Mouse (Mus musculus) left cerebral cortex, adult 2 months (tissue): ENCODE data around the gene Nrg3. TPM values are rescaled to one million over a fixed set of nuclear protein-coding genes. Genes with fewer than 3 reads are reported as not detected.

Source experiments
- DNase-seq, 2 experiments: peaks; one replicate each; pipeline ENCODE4 v3.0.0; 2021 to 2022; ENCODE audit warnings: low spot score in 2 of 2, mixed read lengths in 1 of 2; ENCODE audit errors: extremely low spot score in 1 of 2
- H3K27ac ChIP-seq: fragments of 200-600 bp; 2 replicates; pipeline ENCODE4 v1.8.1; 2022
- H3K4me3 ChIP-seq: fragments of 200-600 bp; 2 replicates; pipeline ENCODE4 v1.8.1; 2022
- CTCF ChIP-seq: fragments of 200-600 bp; IDR thresholded peaks from 2 replicates; pipeline ENCODE4 v1.8.1; 2022; ENCODE audit warnings: antibody characterized with exemption, mild to moderate bottlenecking, moderate library complexity
- intact Hi-C: fragments of 180-260 bp; cut with DNase I; formaldehyde crosslinking; loops from one replicate; pipeline ENCODE4 v1.15.1; 2025
- total RNA-seq, 2 experiments: library from RNA; stranded (reverse); gene quantifications; 2 replicates each; pipeline ENCODE4 v1.2.3; 2021

Nrg3 gene
- total RNA-seq, 2 experiments from 2014 or later: 73.3 to 76.3 TPM

- H3K27ac ChIP-seq: no peak overlapping the region
- intact Hi-C loops: no loop called here
Observed at GRCm38 (mm10) chr14:39373220-39373619, 99.7 kb downstream of the Nrg3 start.

GRCm38 (mm10) chr14:39356251-39356650 is 116.6 kb downstream of the Nrg3 start:
- no peak overlapping the region for H3K4me3 ChIP-seq
- no peak for DNase-seq
- intact Hi-C loops: no loop called here
- H3K27ac ChIP-seq: peak overlapping the region; percentile 50; the same call in 1 of the 2 replicates
- no peak for TF ChIP-seq CTCF

More at GRCm38 (mm10) chr14:39373220-39373619, 99.7 kb downstream of the Nrg3 start:
- DNase-seq: no peak
- H3K4me3 ChIP-seq: no peak overlapping the region
- TF ChIP-seq CTCF: no peak

GRCm38 (mm10) chr14:39351979-39352737 is 120.7 kb downstream of the Nrg3 start:
- H3K4me3 ChIP-seq: no peak overlapping the region
- TF ChIP-seq CTCF: no peak
- no peak for DNase-seq
- H3K27ac ChIP-seq: no peak overlapping the region
- intact Hi-C loops: no loop called here

- Histone ChIP-seq H3K4me3 (no peak overlapping the region), H3K27ac (no peak overlapping the region)
Observed at GRCm38 (mm10) chr14:39317424-39318110, 155.3 kb downstream of the Nrg3 start.

GRCm38 (mm10) chr14:39314111-39314510 is 158.8 kb downstream of the Nrg3 start:
- no peak overlapping the region for H3K27ac ChIP-seq
- intact Hi-C loops: no loop called here
- no peak overlapping the region for H3K4me3 ChIP-seq
- TF ChIP-seq CTCF: no peak
- DNase-seq: no peak

More at GRCm38 (mm10) chr14:39317424-39318110, 155.3 kb downstream of the Nrg3 start:
- intact Hi-C loops: no loop called here
- DNase-seq: peak; percentile 31 to 49
- no peak for TF ChIP-seq CTCF

GRCm38 (mm10) chr14:39265121-39265520 is 207.8 kb downstream of the Nrg3 start:
- intact Hi-C loops: no loop called here
- H3K4me3 ChIP-seq: no peak overlapping the region
- no peak for TF ChIP-seq CTCF
- H3K27ac ChIP-seq: no peak overlapping the region
- no peak for DNase-seq

- no peak overlapping the region for H3K27ac ChIP-seq
- H3K4me3 ChIP-seq: no peak overlapping the region
- DNase-seq: no peak
- no peak for TF ChIP-seq CTCF
- intact Hi-C loops: no loop called here
Observed at GRCm38 (mm10) chr14:39264422-39264821, 208.5 kb downstream of the Nrg3 start.

GRCm38 (mm10) chr14:39261016-39261415 is 211.9 kb downstream of the Nrg3 start:
- no peak overlapping the region for H3K27ac ChIP-seq
- H3K4me3 ChIP-seq: no peak overlapping the region
- intact Hi-C loops: no loop called here
- TF ChIP-seq CTCF: no peak
- DNase-seq: no peak

GRCm38 (mm10) chr14:39255391-39255790 is 217.5 kb downstream of the Nrg3 start:
- no peak for DNase-seq
- intact Hi-C loops: no loop called here
- Histone ChIP-seq H3K27ac (no peak overlapping the region), H3K4me3 (no peak overlapping the region)
- TF ChIP-seq CTCF: no peak

GRCm38 (mm10) chr14:39240267-39240666 is 232.6 kb downstream of the Nrg3 start:
- no peak for TF ChIP-seq CTCF
- Histone ChIP-seq H3K4me3 (no peak overlapping the region), H3K27ac (peak overlapping the region; percentile 44; the same call in 1 of the 2 replicates)
- no peak for DNase-seq
- intact Hi-C loops: no loop called here

GRCm38 (mm10) chr14:39211472-39211871 is 261.4 kb downstream of the Nrg3 start:
- intact Hi-C loops: no loop called here
- no peak overlapping the region for H3K4me3 ChIP-seq
- no peak for DNase-seq
- no peak for TF ChIP-seq CTCF
- H3K27ac ChIP-seq: no peak overlapping the region

- Histone ChIP-seq H3K27ac (no peak overlapping the region), H3K4me3 (no peak overlapping the region)
- no peak for TF ChIP-seq CTCF
- intact Hi-C loops: no loop called here
- DNase-seq: no peak
Observed at GRCm38 (mm10) chr14:39191946-39192345, 280.9 kb downstream of the Nrg3 start.
